Mouse (Mus musculus) spleen, postnatal 0 days (tissue): ENCODE results near the gene 1810024B03Rik. TPM values are rescaled to one million over a fixed set of nuclear protein-coding genes. Genes with fewer than 3 reads are reported as not detected.

ENCODE experiments used
- polyA plus RNA-seq: library from polyadenylated mRNA; unstranded; fragments of >200 nt; fragmentation: Nextera tagmentation; extraction: Ambion mirVana; gene quantifications from 2 replicates; pipeline ENCODE4 v1.2.1, GENCODE M21; 2015

The 1810024B03Rik gene
- polyA plus RNA-seq, result 1.7 and 2.1 TPM in 2 replicates

GRCm38 (mm10) chr2:127207547-127208451 lies at the start of gene 1810024B03Rik, which contains the start of gene Snrnp200:
Gene 1810024B03Rik, minus strand, starts transcription at chr2:127208280.
Gene Snrnp200, plus strand, starts transcription at chr2:127208386.

GRCm38 (mm10) chr2:127247592-127248333 lies 39.7 kb upstream of the 1810024B03Rik start, which contains the start of the genes Ciao1 and Tmem127:
Gene Ciao1, minus strand, starts transcription at chr2:127247816.
Gene Tmem127, plus strand, starts transcription at chr2:127247908.

DNA sequence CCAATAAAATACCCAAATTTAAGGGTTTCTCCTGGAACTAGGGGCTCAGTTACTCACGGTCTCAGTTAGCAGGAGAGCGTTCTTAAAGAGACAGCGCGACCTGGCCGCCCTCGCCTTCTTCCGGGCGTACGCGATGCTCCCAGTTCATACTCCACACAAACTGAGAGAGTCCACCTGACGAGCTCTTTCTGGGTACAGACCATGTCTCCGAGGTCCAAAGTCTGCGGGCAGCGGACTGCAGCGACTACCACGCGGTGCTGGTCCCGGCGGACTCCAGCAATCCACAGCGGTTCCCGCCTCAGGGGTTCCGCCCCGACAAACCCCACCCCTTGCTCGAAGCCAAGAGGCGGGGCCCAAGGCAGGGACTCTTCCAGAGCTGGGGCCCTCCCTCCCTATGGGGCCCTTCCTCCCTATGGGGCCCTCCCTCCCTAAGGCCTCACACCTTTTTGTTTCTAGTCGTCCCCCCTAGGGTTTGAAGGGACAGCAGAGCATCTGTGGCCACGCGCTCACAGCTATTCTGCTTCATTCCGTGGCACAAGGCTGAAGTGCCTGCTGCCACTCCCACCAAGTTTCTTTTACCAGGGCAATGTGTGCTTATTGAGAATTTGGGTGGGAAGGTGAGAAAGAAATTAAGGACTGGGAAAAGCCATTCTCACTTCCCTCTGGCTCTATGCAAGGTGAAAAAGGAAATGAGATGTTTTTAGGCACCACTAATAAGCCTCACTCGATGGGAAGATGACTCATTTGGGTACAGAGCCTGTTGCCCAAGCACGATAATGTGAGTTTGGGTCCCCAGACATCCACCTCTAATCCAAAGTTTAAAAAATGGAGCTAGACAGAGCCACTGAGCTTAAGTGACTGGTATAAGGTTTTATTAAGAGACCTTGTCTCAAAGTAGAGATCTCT lies 64.7 kb downstream of the 1810024B03Rik start, which contains the start of gene Itpripl1:
TSS of gene Itpripl1 (minus strand) at position 285 of the 906 bp plus-strand sequence.

Other genes with a start within 250 kb of the 1810024B03Rik start
- 4.5 and 6.1 TPM in 2 replicates for gene Ap4e1, start 199.6 kb downstream of the 1810024B03Rik start, polyA plus RNA-seq
- 76.3 and 81.5 TPM in 2 replicates for gene Blvra, start 137.6 kb downstream of the 1810024B03Rik start, polyA plus RNA-seq
- 53.2 and 59.3 TPM in 2 replicates for gene Ncaph, start 74.3 kb downstream of the 1810024B03Rik start, polyA plus RNA-seq
- 31.3 and 32.7 TPM in 2 replicates for gene Itpripl1, start 64.8 kb downstream of the 1810024B03Rik start, polyA plus RNA-seq
- 24.7 and 26.7 TPM in 2 replicates for gene Snrnp200, start 106 bp upstream of the 1810024B03Rik start, polyA plus RNA-seq
- 44.3 and 45.0 TPM in 2 replicates for gene Ciao1, start 39.5 kb upstream of the 1810024B03Rik start, polyA plus RNA-seq
- gene Tmem127, start 39.6 kb upstream of the 1810024B03Rik start, polyA plus RNA-seq, result 17.2 and 19.0 TPM in 2 replicates
- gene Stard7, start 61.9 kb upstream of the 1810024B03Rik start, polyA plus RNA-seq, result 42.2 and 44.0 TPM in 2 replicates
- 10.5 and 14.4 TPM in 2 replicates for gene Dusp2, start 127.9 kb upstream of the 1810024B03Rik start, polyA plus RNA-seq
- not detected in 2 replicates for gene Astl, start 130.4 kb upstream of the 1810024B03Rik start, polyA plus RNA-seq
- gene Adra2b, start 154.9 kb upstream of the 1810024B03Rik start, polyA plus RNA-seq, result 4.3 and 6.1 TPM in 2 replicates
- gene Gpat2, start 216.9 kb upstream of the 1810024B03Rik start, polyA plus RNA-seq, result 0.18 TPM in 1 of 2 replicates, not detected in the other
- 14.1 and 16.2 TPM in 2 replicates for gene Fahd2a, start 236.3 kb upstream of the 1810024B03Rik start, polyA plus RNA-seq